Mouse (Mus musculus): ENCODE measurements around the gene Nr1i2.

DNA sequence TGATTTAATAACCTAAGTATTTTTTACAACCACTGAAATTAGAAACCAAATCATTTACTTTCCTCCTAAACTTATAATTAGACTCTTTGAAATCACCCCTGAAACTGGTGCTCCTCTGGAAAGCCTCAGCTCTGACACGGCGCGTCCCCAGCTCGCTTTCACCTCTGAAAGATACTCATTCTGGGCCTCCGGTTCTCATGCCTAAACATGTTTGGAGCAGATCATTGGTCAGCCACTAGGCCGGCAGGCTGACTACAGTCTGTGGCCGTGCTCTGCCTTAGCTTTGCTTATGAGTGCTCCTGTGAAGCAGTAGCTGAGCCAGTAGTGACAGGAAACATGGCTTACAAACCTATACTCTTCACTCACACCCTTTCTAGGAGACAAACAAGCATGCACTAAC lies 89.4 kb downstream of the Nr1i2 start:
- no peak for TF ChIP-seq POLR2A (IDR thresholded peaks at IDR 0.05; ENCODE audit: insufficient read depth, low read length)
- no peak for TF ChIP-seq CTCF (IDR thresholded peaks at IDR 0.05; ENCODE audit: low read depth, low read length)

Measured in ES-Bruce4 (cell line).